ENCODE assay signal across 10 mouse cellular contexts in the genomic region with DNA sequence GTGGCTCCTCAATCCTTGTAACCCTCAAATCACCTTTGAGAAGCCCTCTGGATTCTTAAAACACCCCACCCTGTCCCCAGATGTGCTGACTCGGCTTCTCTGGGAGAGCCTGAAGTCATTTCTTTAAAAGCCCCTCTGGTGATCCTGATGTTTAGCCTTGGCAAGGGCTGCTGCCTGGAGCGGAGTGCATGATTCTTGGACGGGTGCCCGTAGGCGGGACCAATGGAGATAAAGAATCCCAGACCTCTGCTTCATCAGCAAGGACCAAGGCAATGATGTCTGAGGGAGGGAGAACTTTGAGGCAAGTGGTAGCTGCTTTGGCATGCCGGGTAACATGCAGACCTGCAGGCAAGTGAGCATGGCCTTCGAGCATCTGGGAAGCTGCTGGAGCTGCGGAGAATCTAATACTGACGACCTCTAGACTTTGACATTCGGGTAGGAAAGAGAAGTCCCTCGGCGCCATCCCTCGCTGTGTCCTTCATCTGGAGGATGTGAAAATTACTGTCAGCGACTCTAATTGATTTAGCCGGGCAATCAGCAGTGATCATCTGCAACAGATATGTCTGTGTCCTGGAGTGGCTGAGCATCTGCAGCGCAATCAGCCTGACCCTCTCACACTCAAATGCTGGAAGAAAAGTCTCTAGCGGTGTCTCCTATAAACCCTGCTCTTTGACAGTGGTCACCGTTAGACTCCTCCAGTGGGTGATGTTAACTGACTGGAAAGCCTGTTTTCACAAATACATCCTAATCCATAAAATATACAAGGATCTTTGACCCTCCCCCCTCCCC.
DNase-seq lines count a peak whose midpoint lies in the region; ATAC-seq and TF ChIP-seq lines count a peak whose summit lies in the region.
"Had no signal": no experiment of that assay in that cellular context is flagged by ENCODE, and none has a peak within 500 bp of the region (broad histone marks: within the 10 kb centered on the region; RNA-seq: fewer than 3 reads in every experiment).

No protein-coding gene starts in this region.

- no peak overlapping the region; the same call in 1 of the 2 replicates for H3K27ac ChIP-seq in intestine, embryonic 14.5 days (ENCODE audit: low read depth)
- no peak overlapping the region for H3K27ac ChIP-seq in intestine, postnatal 0 days (ENCODE audit: low read depth, low read length)
- no peak overlapping the region for H3K27ac ChIP-seq in heart, postnatal 0 days (ENCODE audit: low read depth)
- no peak overlapping the region for H3K27ac ChIP-seq in limb, embryonic 15.5 days
- H3K27ac ChIP-seq: liver, embryonic 13.5 days had no signal

- H3K4me3 ChIP-seq in intestine, embryonic 14.5 days (ENCODE audit: low read depth, low read length): no peak overlapping the region
- no peak overlapping the region for H3K4me3 ChIP-seq in intestine, postnatal 0 days (ENCODE audit: low read depth, low read length)
- H3K4me3 ChIP-seq in heart, postnatal 0 days (ENCODE audit: low read depth, low read length): no peak overlapping the region
- no peak overlapping the region for H3K4me3 ChIP-seq in limb, embryonic 15.5 days
- H3K4me3 ChIP-seq: liver, embryonic 13.5 days had no signal

- no peak for TF ChIP-seq CTCF in intestine, postnatal 0 days (IDR thresholded peaks at IDR 0.05; ENCODE audit: low read depth)
- no peak for TF ChIP-seq CTCF in heart, postnatal 0 days (IDR thresholded peaks at IDR 0.05; ENCODE audit: low read depth)

- ATAC-seq in intestine, embryonic 14.5 days (replicated peaks; ENCODE audit: low FRiP score, low TSS enrichment, low read depth): peak; percentile 71
- ATAC-seq in intestine, postnatal 0 days: no peak
- ATAC-seq in heart, postnatal 0 days (ENCODE audit: insufficient read depth, low read depth): peak; percentile 69
- ATAC-seq in limb, embryonic 15.5 days (ENCODE audit: insufficient number of reproducible peaks, low FRiP score, low TSS enrichment, low read depth): peak; percentile 35; the same call in 1 of the 2 replicates
- ATAC-seq in monocyte, adult 5-6 weeks (replicated peaks; ENCODE audit: insufficient number of reproducible peaks, low FRiP score, low TSS enrichment, poor library complexity, severe bottlenecking): no peak

- H3K9me3 ChIP-seq in intestine, embryonic 14.5 days (ENCODE audit: control insufficient read depth, low read length): no peaks in the 10 kb centered on the region
- H3K9me3 ChIP-seq in intestine, postnatal 0 days (ENCODE audit: control insufficient read depth): no peaks in the 10 kb centered on the region
- H3K9me3 ChIP-seq in heart, postnatal 0 days (replicated peaks; ENCODE audit: control insufficient read depth, low read length): no peaks in the 10 kb centered on the region
- no peaks in the 10 kb centered on the region for H3K9me3 ChIP-seq in limb, embryonic 15.5 days
- H3K9me3 ChIP-seq: liver, embryonic 13.5 days had no signal

- TF ChIP-seq EP300 in heart, postnatal 0 days (IDR thresholded peaks at IDR 0.05; ENCODE audit: low read depth): no peak

- H3K9ac ChIP-seq in intestine, embryonic 14.5 days (ENCODE audit: low read length): no peak overlapping the region
- no peak overlapping the region for H3K9ac ChIP-seq in intestine, postnatal 0 days (ENCODE audit: low read depth, low read length)
- H3K9ac ChIP-seq in heart, postnatal 0 days (replicated peaks; ENCODE audit: low read depth, low read length): no peak overlapping the region
- H3K9ac ChIP-seq in limb, embryonic 15.5 days: no peak overlapping the region
- H3K9ac ChIP-seq: liver, embryonic 13.5 days had no signal

- H3K36me3 ChIP-seq in intestine, embryonic 14.5 days (ENCODE audit: control insufficient read depth, insufficient read depth, low read length): no peaks in the 10 kb centered on the region
- no peaks in the 10 kb centered on the region for H3K36me3 ChIP-seq in intestine, postnatal 0 days (ENCODE audit: control insufficient read depth, insufficient read depth)
- H3K36me3 ChIP-seq in heart, postnatal 0 days (replicated peaks; ENCODE audit: control insufficient read depth, insufficient read depth, low read length): no peaks in the 10 kb centered on the region
- H3K36me3 ChIP-seq in limb, embryonic 15.5 days: no peaks in the 10 kb centered on the region
- H3K36me3 ChIP-seq: liver, embryonic 13.5 days had no signal

- WGBS in intestine, embryonic 14.5 days: 63% methylated on average over 18 of the region's 18 CpGs
- WGBS in intestine, postnatal 0 days: 69% methylated on average over 18 of the region's 18 CpGs
- 45% methylated on average over 18 of the region's 18 CpGs for WGBS in heart, postnatal 0 days
- WGBS in limb, embryonic 15.5 days: 68% methylated on average over 18 of the region's 18 CpGs

- H3K4me1 ChIP-seq in intestine, embryonic 14.5 days (replicated peaks; ENCODE audit: control insufficient read depth, insufficient read depth, low read length): 0 out of 2 replicates have a peak, but pooled peaks cover 4% of the 10 kb centered on the region
- H3K4me1 ChIP-seq in intestine, postnatal 0 days (replicated peaks; ENCODE audit: control insufficient read depth, insufficient read depth, low read length): no peaks in the 10 kb centered on the region
- 0 out of 2 replicates have a peak, but pooled peaks cover 6% of the 10 kb centered on the region for H3K4me1 ChIP-seq in heart, postnatal 0 days (ENCODE audit: control insufficient read depth, insufficient read depth)
- H3K4me1 ChIP-seq in limb, embryonic 15.5 days: peaks cover 8% of the 10 kb centered on the region; the same call in 1 of the 2 replicates
- H3K4me1 ChIP-seq: liver, embryonic 13.5 days had no signal

- H3K4me2 ChIP-seq in intestine, embryonic 14.5 days (ENCODE audit: low read length): no peak overlapping the region
- no peak overlapping the region for H3K4me2 ChIP-seq in intestine, postnatal 0 days (replicated peaks; ENCODE audit: low read depth)
- no peak overlapping the region for H3K4me2 ChIP-seq in heart, postnatal 0 days (ENCODE audit: low read depth, low read length)
- H3K4me2 ChIP-seq in limb, embryonic 15.5 days: no peak overlapping the region
- H3K4me2 ChIP-seq: liver, embryonic 13.5 days had no signal

- peak; percentile 80 for DNase-seq in intestine, embryonic 14.5 days (ENCODE audit: low spot score)
- DNase-seq in adrenal gland, postnatal 4 days (ENCODE audit: low spot score in 2 of 2): peak; percentile 43 to 76
- DNase-seq in heart, postnatal 0 days (ENCODE audit: low spot score): peak; percentile 87
- DNase-seq in skeletal muscle tissue, adult 2 months (ENCODE audit: low read depth, low spot score): peak; percentile 21
- no peak for DNase-seq in left cerebral cortex, adult 18-20 months (ENCODE audit: low spot score in 2 of 2)
- DNase-seq: liver, embryonic 13.5 days had no signal

- no peaks in the 10 kb centered on the region for H3K27me3 ChIP-seq in intestine, embryonic 14.5 days (replicated peaks; ENCODE audit: control insufficient read depth, insufficient read depth, low read length)
- H3K27me3 ChIP-seq in intestine, postnatal 0 days (replicated peaks; ENCODE audit: control insufficient read depth, insufficient read depth, low read length): no peaks in the 10 kb centered on the region
- no peaks in the 10 kb centered on the region for H3K27me3 ChIP-seq in heart, postnatal 0 days (ENCODE audit: control insufficient read depth, insufficient read depth, low read length)
- H3K27me3 ChIP-seq in limb, embryonic 15.5 days: no peaks in the 10 kb centered on the region
- H3K27me3 ChIP-seq: CH12.LX; liver, embryonic 13.5 days had no signal

Comparison
In these comparisons a context has a peak if more than half of its experiments do, and no peak if none do; other contexts are left out.
1. ATAC-seq: peak in intestine, embryonic 14.5 days (single experiment), heart, postnatal 0 days (single experiment) and limb, embryonic 15.5 days (single experiment); none in intestine, postnatal 0 days (single experiment) and monocyte, adult 5-6 weeks (single experiment).
2. DNase-seq: peak in intestine, embryonic 14.5 days (single experiment), adrenal gland, postnatal 4 days (2 of 2), heart, postnatal 0 days (single experiment) and skeletal muscle tissue, adult 2 months (single experiment); none in left cerebral cortex, adult 18-20 months (0 of 2).